Mouse (Mus musculus) ES-Bruce4 (cell line): ENCODE results near the gene Zfp771. TPM values are rescaled to one million over a fixed set of nuclear protein-coding genes. Genes with fewer than 3 reads are reported as not detected.

ENCODE experiments used
- H3K27ac ChIP-seq: 2 replicates; pipeline ENCODE4 v1.5.1; 2012; ENCODE audit warnings: low read length, inconsistent platforms; ENCODE audit not compliant: insufficient read depth
- H3K27me3 ChIP-seq: 2 replicates; pipeline ENCODE4 v1.6.1; 2012; ENCODE audit warnings: mild to moderate bottlenecking, low read length, inconsistent platforms; ENCODE audit not compliant: control insufficient read depth, poor library complexity, insufficient read depth, severe bottlenecking
- H3K36me3 ChIP-seq: 2 replicates; pipeline ENCODE4 v1.6.1; 2012; ENCODE audit warnings: inconsistent platforms, mild to moderate bottlenecking, low read length, moderate library complexity; ENCODE audit not compliant: control insufficient read depth, poor library complexity, insufficient read depth, severe bottlenecking
- H3K4me1 ChIP-seq: one replicate; pipeline ENCODE4 v1.8.1; 2011; ENCODE audit warnings: low read length; ENCODE audit not compliant: control insufficient read depth, insufficient read depth
- H3K4me3 ChIP-seq: 2 replicates; pipeline ENCODE4 v1.5.1; 2011; ENCODE audit warnings: low read depth, mild to moderate bottlenecking, low read length
- H3K9ac ChIP-seq: 2 replicates; pipeline ENCODE4 v1.6.1; 2012; ENCODE audit warnings: low read depth, mild to moderate bottlenecking, inconsistent platforms; ENCODE audit not compliant: poor library complexity, severe bottlenecking
- H3K9me3 ChIP-seq: replicated peaks from 2 replicates; pipeline ENCODE4 v1.6.1; 2012; ENCODE audit warnings: mild to moderate bottlenecking, low read length, inconsistent platforms; ENCODE audit not compliant: control insufficient read depth, poor library complexity, insufficient read depth, severe bottlenecking
- CTCF ChIP-seq: IDR thresholded peaks from one replicate; pipeline ENCODE4 v1.8.1; 2011; ENCODE audit warnings: low read depth, low read length
- EP300 ChIP-seq: IDR thresholded peaks from 2 replicates; pipeline ENCODE4 v1.6.1; 2011; ENCODE audit warnings: low read depth, low read length; ENCODE audit not compliant: insufficient read depth
- POLR2A ChIP-seq: IDR thresholded peaks from one replicate; pipeline ENCODE4 v1.8.1; 2011; ENCODE audit warnings: low read length; ENCODE audit not compliant: insufficient read depth
- polyA plus RNA-seq: library from polyadenylated mRNA; stranded (reverse); fragments of >200 nt; gene quantifications from 2 replicates; pipeline ENCODE4 v1.2.4, GENCODE M21; 2011; ENCODE audit warnings: low read depth; ENCODE audit not compliant: missing spikeins, insufficient read depth, insufficient read length

Gene Zfp771
- polyA plus RNA-seq, 1 experiment: 8.7 TPM

GRCm38 (mm10) chr7:127223106-127223505, 21.0 kb upstream of the Zfp771 start:
- peaks cover 7% of the 10 kb centered on the region for H3K4me1 ChIP-seq
- H3K9ac ChIP-seq: peak overlapping the region; percentile 46
- H3K4me3 ChIP-seq: no peak overlapping the region
- H3K27ac ChIP-seq: peak overlapping the region; percentile 99
- TF ChIP-seq CTCF (no peak), POLR2A (no peak), EP300 (0 out of 2 replicates have a peak, but pooled peaks have one; percentile 37)
- no peaks in the 10 kb centered on the region for H3K27me3 ChIP-seq
- no peaks in the 10 kb centered on the region for H3K9me3 ChIP-seq
- no peaks in the 10 kb centered on the region for H3K36me3 ChIP-seq

GRCm38 (mm10) chr7:127223515-127224478, 20.3 kb upstream of the Zfp771 start:
- Histone ChIP-seq H3K27ac (peak overlapping the region; percentile 99), H3K4me1 (peaks cover 7% of the 10 kb centered on the region), H3K9ac (peak overlapping the region; percentile 52), H3K9me3 (no peaks in the 10 kb centered on the region), H3K27me3 (no peaks in the 10 kb centered on the region), H3K36me3 (no peaks in the 10 kb centered on the region), H3K4me3 (peak overlapping the region; percentile 12; the same call in 1 of the 2 replicates)
- TF ChIP-seq EP300: peak; percentile 70; the same call in 1 of the 2 replicates
- TF ChIP-seq CTCF: no peak

- no peaks in the 10 kb centered on the region for H3K27me3 ChIP-seq
- 0 out of 2 replicates have a peak, but pooled peaks cover 2% of the 10 kb centered on the region for H3K36me3 ChIP-seq
- H3K27ac ChIP-seq: peak overlapping the region; percentile 99
- TF ChIP-seq EP300 (no peak), POLR2A (no peak), CTCF (no peak)
- H3K4me3 ChIP-seq: peak overlapping the region; percentile 18; the same call in 1 of the 2 replicates
- H3K9ac ChIP-seq: peak overlapping the region; percentile 52
- no peaks in the 10 kb centered on the region for H3K9me3 ChIP-seq
- peaks cover 7% of the 10 kb centered on the region for H3K4me1 ChIP-seq
Observed at GRCm38 (mm10) chr7:127224616-127225015, 19.5 kb upstream of the Zfp771 start.

- H3K4me3 ChIP-seq: peak overlapping the region; percentile 1; the same call in 1 of the 2 replicates
- H3K27me3 ChIP-seq: no peaks in the 10 kb centered on the region
- H3K9me3 ChIP-seq: no peaks in the 10 kb centered on the region
- 0 out of 2 replicates have a peak, but pooled peaks cover 2% of the 10 kb centered on the region for H3K36me3 ChIP-seq
- TF ChIP-seq EP300 (peak; percentile 96), CTCF (no peak)
- H3K27ac ChIP-seq: peak overlapping the region; percentile 99
- peaks cover 7% of the 10 kb centered on the region for H3K4me1 ChIP-seq
- H3K9ac ChIP-seq: peak overlapping the region; percentile 35
Observed at GRCm38 (mm10) chr7:127225147-127225995, 18.7 kb upstream of the Zfp771 start.

- Histone ChIP-seq H3K9me3 (no peaks in the 10 kb centered on the region), H3K4me1 (peaks cover 7% of the 10 kb centered on the region), H3K9ac (0 out of 2 replicates have a peak overlapping the region, but pooled peaks have one; percentile 95), H3K27me3 (no peaks in the 10 kb centered on the region), H3K4me3 (no peak overlapping the region), H3K27ac (peak overlapping the region; percentile 88), H3K36me3 (peaks cover 8% of the 10 kb centered on the region)
- TF ChIP-seq CTCF (peak; percentile 89), EP300 (no peak)
Observed at GRCm38 (mm10) chr7:127228615-127229303, 15.3 kb upstream of the Zfp771 start.
